Mouse (Mus musculus) heart, postnatal 4 days (tissue): ENCODE results near the gene Fmnl1. TPM values are rescaled to one million over a fixed set of nuclear protein-coding genes. Genes with fewer than 3 reads are reported as not detected.

Source experiments
- DNase-seq: peaks from one replicate; pipeline ENCODE4 v3.0.0; 2021
- total RNA-seq, 2 experiments: library from RNA; stranded (reverse); gene quantifications; 2 replicates each; pipeline ENCODE4 v1.2.3; 2021

The Fmnl1 gene
- total RNA-seq, 2 experiments from 2014 or later: 7.4 to 8.6 TPM

DNA sequence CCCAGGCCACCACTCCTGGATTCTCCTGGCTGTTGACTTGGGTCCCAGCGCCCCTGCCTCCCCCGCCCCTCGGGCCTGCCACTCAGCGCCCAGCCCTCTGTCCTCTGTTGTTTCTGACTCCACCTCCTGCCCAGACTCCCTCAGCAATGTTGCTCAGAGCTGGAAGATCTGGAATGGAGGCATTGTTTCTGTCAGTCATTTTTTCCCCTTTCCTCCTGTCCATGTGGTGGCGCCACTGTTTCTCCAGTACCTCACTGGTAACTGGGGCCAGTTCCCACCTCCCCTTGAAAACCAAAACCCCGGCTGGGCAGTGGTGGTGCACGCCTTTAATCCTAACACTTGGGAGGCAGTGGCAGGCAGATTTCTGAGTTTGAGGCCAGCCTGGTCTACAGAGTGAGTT lies 9.5 kb upstream of the Fmnl1 start:
- no peak for DNase-seq

DNA sequence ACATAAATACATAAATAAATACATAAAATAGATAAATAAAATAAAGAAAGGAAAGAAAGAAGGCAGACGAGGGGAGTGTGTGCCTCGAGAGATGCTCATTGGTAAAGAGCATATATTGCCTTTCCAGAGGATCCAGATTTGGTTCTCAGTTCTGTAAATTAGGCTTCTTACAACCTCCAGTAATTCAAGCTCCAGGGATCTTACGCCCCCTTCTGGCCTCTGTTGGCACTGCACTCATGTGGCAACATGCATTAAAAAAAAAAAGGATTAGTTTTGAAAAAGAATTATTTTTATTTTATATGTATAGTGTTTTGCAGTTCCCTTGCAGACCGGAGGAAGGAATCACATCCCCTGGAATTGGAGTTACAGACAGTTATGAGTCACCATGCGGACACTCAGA lies 8.8 kb upstream of the Fmnl1 start:
- DNase-seq: peak; percentile 41

GRCm38 (mm10) chr11:103164391-103164790 lies 6.5 kb upstream of the Fmnl1 start:
- DNase-seq: no peak

- peak; percentile 82 for DNase-seq
These were observed 2.1 kb upstream of the Fmnl1 start for GRCm38 (mm10) chr11:103168690-103169390.

GRCm38 (mm10) chr11:103169664-103170063 lies 1.2 kb upstream of the Fmnl1 start:
- DNase-seq: no peak

- no peak for DNase-seq
These were observed 805 bp upstream of the Fmnl1 start for GRCm38 (mm10) chr11:103170111-103170493.

GRCm38 (mm10) chr11:103171286-103171620 lies 346 bp downstream of the Fmnl1 start:
- DNase-seq: peak; percentile 29

GRCm38 (mm10) chr11:103171703-103172391 lies 940 bp downstream of the Fmnl1 start:
- no peak for DNase-seq

- no peak for DNase-seq
These were observed 1.6 kb downstream of the Fmnl1 start for GRCm38 (mm10) chr11:103172392-103173040.

DNA sequence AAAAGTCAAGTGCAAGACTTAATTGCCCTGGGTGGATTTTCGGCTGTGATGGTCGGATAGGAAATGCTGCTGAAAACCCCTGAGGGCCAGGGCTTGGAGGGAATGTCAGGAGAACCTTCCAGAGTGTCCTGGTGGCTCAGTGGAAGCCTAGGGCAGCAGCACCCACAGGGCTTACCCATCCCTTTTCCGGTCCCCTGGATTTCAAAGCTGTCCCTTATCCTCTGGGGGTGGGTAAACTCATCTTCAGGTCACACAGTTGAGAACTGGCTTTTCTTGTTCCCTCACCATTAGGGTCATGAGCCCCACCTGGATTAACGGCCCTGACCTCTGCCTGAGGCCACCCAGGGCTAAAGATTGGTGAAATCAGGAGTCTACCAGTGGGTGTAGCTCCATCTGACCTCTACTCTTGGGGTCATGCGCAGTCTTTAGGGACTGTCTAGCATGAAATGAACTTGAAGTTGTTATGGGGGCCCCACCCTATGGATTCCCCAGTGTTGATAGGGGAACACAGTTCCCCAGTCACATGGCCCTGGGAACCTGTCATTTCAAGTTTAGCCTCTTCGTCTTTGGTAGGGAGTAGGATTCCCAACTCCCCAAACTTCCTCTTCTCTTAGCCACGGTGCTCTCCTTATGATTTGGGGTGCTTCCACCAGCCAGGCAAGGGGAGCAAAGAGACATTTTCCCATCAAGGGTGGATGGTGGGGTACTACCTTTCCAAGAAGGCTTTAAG lies 2.3 kb downstream of the Fmnl1 start:
- DNase-seq: no peak

DNA sequence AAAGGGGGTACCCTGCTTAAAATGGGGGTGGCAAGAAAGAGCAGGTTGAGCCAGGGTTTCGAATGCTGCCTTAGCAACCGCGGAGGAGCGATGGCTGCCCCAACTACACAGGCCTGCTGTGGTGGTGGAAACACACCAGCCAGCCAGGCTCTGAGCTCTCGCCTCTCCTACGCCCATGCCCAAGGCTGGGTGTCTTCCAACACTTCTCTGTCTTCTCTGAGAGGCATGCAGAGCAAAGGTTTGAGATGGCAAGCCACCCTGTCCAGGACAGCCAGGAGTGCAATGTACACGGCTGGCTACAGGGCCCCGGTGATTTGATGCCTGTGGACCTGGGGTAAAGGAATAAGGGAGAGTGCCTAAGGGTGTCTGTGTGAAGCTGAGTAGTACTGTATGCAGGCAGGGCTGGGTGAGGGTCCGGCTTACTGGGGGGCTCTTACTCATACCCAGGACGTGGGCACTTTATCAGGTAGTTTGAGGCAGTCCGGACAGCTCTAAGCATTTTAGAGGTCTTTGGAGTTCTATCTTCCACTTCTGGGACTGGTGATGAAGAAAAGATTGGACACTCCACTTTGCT lies 3.0 kb downstream of the Fmnl1 start:
- DNase-seq: no peak

DNA sequence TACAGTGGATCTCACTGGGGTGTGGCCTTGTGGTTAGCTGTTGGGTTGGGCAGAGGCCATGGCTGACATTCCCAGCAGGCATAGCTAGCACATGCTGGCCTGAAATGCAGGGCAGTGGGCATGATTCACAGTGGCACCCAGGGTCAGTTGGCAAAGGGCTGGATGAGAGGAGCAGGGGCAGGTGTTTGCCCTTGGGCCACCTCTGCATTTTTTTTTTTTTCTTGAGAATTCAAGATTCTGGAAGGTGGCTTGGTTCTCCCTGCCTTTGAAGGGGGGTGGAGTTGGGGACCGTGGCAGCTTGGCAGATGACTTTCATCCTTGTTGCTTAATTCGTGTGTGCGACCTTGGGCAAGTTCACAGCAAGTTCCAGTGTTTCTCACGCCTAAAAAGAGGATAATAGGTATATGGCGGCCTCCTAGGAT lies 3.5 kb downstream of the Fmnl1 start:
- DNase-seq: no peak

DNA sequence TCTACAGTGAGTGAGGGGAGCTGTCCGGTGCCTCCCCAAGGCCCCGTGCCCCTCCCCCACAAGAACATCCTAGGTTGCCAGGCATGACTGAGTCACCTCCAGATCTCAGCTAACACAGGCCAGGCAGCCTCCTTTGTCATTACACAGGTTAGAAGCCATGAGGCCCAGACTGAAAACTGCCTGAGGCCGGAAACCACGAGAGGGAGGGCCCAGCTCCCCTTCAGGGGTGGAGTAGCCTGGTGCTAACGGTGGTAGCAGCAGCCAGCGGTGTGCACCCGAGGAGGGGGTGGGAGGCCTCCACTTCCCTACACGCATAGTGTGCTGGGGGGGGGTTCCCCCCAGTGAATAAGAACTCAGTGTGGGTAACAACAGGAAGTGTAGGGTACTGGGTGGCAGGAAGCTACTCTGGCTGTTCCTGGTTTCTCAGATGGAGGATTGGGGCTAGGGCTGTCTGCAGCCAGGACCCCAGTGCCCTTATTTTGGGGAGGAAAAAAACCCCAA lies 4.0 kb downstream of the Fmnl1 start:
- DNase-seq: peak; percentile 32

DNA sequence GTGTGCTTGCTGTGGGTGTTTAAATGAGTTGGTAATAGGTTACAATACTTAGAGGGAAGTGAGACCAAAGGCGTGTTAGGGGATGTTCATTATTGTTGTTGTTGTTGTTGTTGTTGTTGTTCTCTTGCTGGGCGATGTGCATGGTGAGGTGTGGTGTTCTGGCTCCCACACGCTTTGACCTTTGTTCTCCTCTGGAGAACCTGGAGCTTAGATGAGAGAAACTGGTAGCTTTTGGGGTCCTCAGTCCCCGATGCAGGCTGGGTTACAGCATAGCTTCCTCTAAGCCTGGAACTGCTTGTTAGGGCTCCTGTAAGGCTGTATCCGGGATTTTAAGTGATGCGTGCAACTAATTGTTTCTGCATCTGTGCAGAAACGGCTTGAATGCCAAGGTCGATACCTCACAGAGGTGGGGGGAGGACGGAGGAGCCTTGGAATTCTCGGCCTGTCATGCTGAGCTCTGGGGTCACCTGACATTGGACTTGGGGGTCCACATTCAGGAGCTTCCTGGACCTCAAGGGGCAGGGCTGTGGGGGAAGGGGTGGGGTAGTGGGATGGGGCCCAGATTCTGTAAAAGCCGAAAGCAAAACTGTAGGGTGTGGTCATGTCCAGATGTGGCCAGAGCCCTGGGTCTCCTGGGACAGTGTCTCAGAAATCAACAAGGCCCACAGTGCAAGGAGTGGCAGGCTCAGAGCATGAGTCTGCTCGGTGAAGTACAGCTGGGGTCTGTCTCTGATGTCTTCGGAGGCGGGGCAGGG lies 5.0 kb downstream of the Fmnl1 start:
- DNase-seq: peak; percentile 45

DNA sequence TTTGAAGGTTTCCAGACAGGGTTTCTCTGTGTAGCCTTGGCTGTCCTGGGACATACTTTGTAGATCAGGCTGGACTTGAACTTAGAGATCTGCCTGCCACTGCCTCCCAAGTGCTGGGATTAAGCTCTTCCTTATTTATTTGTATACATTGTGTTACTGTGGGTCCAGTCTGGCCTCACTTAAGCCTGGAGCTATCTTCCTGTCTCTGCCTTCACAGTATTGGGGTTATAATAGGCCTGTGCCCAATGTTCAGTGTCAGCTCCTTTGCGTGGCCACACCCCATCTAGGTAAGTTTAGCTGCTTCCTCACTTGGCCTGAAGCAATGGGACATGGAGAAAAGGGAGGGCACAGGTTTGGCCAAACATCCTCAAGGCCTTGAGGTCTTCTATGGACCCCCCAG lies 5.6 kb downstream of the Fmnl1 start:
- DNase-seq: no peak

DNA sequence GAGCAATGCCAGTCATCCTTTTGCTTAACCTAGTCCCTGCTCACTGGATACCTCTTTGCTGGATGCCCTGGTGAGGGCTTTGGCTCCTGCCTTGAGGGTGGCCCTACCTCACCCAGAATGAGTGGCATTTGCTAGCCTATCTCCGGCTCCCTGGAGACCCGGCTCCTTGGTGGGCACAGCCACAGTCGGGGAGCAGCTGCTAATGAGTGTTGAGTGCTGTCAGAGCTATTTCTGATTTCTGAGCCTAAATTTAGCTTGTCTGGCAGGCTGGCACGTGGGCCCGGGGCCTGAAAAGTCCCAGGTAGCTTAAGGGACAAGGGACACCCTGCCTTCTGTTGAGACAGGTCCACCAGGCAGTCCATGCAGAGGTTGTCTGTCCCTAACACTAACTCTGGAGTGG lies 6.3 kb downstream of the Fmnl1 start:
- DNase-seq: peak; percentile 59

DNA sequence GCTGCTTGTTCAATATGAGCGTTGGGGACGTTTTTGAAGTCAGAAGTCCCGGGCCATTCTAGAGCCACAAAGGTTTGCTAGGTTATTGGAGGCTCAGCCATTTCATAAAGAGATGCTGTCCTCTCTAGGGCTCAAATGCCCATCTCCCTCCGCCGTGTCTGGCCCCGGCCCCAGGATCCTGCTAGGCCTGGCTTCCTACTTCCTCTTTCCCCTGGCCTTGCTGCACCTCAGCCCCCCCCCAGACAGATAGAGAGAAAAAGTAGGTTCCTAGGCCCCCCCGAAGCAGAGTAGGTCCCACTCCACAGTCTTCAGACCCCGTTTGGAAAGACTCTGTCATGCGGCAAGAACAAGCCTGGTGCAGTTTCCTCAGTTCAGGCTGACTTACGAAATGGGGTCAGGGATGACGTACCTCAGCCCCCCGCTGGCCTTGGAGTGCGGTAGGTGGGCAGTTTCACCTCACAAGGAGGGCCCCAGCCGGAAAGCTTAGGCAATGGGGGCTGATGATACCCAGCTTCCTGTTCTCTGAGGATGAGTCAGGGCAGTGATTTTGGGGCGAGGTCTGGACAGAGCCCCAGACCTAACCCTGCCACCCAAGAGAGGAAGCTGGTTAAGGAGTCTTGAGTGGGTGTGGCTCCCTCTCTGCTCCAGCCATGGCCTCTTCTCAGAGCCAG lies 7.0 kb downstream of the Fmnl1 start:
- no peak for DNase-seq

DNA sequence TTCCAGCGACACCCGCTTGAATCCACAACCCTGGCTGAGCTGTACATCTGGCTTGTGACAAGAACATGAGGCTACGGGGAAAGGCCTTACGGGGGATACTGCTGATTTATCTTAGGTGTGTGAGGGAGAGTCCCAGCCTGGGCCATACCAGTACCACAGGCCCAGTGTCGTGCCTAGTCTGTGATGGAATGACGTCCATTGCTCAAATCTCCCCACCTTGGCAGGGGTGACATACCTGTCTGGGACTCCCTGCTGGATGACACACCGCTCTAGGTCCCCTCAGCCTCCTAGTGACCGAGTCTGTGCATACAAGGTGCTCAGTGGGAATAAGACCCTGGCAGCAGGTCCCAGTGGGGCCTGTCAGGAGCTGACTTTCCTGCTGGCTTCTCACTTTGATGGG lies 7.8 kb downstream of the Fmnl1 start:
- DNase-seq: no peak

DNA sequence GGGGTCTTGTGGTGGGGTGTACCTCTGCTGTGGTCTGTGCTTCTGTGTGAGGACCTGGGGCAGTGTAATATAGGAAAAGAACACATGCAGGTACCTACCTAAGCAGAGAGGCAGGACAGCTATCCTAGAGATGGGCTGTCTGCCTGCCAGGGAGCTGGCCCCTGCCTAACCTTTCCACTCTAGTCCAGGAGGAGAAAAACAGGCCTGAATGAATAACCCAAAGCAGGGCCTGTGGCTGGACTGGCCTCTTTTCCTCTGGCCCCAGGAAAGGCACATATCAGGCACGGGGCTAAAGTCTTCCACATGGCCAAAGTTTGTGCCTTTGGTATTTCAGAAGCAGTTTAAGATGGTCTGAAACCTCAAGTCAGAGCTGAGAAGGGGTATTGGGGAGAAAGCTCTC lies 9.5 kb downstream of the Fmnl1 start:
- no peak for DNase-seq

DNA sequence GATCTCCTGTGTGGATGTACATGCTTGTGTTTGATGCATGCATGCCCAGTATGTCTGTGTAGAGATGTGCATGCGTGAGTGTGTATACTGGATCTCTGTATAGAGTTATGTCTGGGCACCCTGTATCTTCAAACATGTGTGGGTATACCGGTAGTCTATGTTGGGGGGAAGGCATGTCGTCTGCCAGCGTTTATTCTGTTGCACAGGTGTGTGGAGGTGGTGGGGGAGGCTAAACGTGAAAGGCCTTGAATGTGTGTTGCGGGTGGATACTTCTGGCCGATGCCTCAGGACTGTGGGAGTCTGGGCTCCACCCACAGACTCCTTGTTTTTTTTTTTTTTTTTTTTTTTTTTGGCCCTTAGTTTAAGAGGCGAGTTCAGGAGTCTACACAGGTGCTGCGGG lies 10.4 kb downstream of the Fmnl1 start:
- DNase-seq: no peak

DNA sequence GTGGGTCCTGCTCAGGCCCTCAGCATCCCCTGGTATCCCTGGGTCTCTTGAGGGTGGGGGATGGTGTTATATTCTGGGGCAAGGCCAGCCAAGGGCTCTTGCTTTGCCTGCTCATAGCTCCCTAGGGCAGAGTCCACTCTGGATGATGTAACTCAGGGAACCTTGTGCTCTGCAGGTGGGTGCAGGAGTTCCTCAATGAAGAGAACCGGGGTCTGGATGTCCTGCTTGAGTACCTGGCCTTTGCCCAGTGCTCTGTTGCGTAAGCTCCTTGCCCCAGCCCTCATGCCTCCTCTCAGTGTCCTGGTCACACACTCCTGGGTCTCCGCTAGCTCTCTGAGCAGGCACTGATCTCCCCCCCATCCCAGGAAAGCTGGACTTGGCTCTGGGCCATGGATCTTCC lies 11.0 kb downstream of the Fmnl1 start:
- no peak for DNase-seq
